Mouse (Mus musculus) olfactory bulb, adult 2 months (tissue): ENCODE measurements around the gene Plxnc1. TPM values are rescaled to one million over a fixed set of nuclear protein-coding genes. Genes with fewer than 3 reads are reported as not detected.
A peak's percentile ranks its signal among the peaks of the same experiment; 100 is the strongest.

Experiments
- H3K27ac ChIP-seq: fragments of 200-500 bp; 2 replicates; pipeline ENCODE4 v1.5.1; 2012; ENCODE audit warnings: low read depth, low read length; ENCODE audit not compliant: insufficient read depth
- H3K4me1 ChIP-seq: fragments of 200-500 bp; 2 replicates; pipeline ENCODE4 v1.6.1; 2012; ENCODE audit warnings: low read length; ENCODE audit not compliant: control insufficient read depth, insufficient read depth
- H3K4me3 ChIP-seq: fragments of 200-500 bp; 2 replicates; pipeline ENCODE4 v1.5.1; 2012; ENCODE audit warnings: mild to moderate bottlenecking, low read depth, low read length, moderate library complexity; ENCODE audit not compliant: insufficient read depth
- CTCF ChIP-seq: fragments of 200-500 bp; IDR thresholded peaks from 2 replicates; pipeline ENCODE4 v1.5.1; 2012; ENCODE audit warnings: low read depth, mild to moderate bottlenecking, low read length, moderate library complexity; ENCODE audit not compliant: insufficient read depth
- POLR2A ChIP-seq: fragments of 200-500 bp; IDR thresholded peaks from 2 replicates; pipeline ENCODE4 v1.6.1; 2012; ENCODE audit warnings: mild to moderate bottlenecking, low read depth, low read length, moderate library complexity; ENCODE audit not compliant: insufficient read depth
- WGBS: fragments of 180-500 bp; shearing (Covaris S2); methylation state at CpG from one replicate; pipeline ENCODE4 v1.1.7; 2018; 5-methylcytosine and 5-hydroxymethylcytosine counted together
- polyA plus RNA-seq: library from polyadenylated mRNA; stranded (reverse); fragments of >200 nt; gene quantifications from 2 replicates; pipeline ENCODE4 v1.2.4, GENCODE M21; 2012; ENCODE audit warnings: low replicate concordance; ENCODE audit not compliant: missing spikeins, insufficient read depth, insufficient read length

Gene Plxnc1
- polyA plus RNA-seq, 1 experiment = not detected

DNA sequence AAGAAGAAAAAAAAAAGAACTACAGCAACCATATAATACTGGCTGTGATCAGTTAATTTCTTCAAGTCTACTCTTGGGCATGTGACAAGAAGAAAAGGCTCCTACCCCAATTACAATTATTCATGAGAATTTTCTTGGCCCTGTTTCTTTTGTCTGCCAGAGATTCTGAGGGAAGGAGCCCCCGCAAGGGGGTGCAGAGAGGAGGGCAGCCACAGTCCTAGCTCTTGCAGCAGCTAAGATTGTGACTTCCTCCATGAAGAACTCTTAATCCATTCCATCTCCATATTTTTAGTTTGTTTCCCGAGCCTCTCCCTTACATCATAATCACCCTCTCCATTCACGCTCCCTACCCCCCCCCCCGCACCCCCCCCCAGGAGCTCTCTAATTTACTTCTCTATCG lies 39.4 kb downstream of the Plxnc1 start:
- 1% methylated on average over 4 of the region's 5 CpGs for WGBS
- no peak overlapping the region for H3K4me3 ChIP-seq
- TF ChIP-seq POLR2A = no peak
- TF ChIP-seq CTCF = no peak
- peak overlapping the region; percentile 89 for H3K27ac ChIP-seq
- H3K4me1 ChIP-seq = peaks cover 18% of the 10 kb centered on the region

DNA sequence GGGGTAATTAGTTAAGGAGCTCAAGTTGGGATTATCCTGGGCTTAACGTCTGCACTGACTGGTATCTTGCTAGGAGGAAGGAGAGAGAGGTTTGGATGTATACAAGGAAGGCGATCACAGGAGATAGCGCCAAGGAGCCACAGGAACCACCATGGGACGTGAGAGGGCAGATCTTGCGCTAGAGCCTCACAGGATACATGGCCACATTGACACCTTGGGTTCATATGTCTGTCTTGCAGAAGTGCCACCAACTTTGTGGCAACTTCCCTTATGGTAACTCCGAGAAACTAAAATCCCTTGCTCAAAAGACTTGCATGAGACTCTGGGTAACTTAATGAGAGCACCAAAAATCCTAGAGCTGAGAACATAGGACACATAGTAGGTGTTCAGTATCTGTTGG lies 47.7 kb downstream of the Plxnc1 start:
- no peak overlapping the region for H3K4me3 ChIP-seq
- H3K4me1 ChIP-seq = peaks cover 17% of the 10 kb centered on the region
- no peak overlapping the region for H3K27ac ChIP-seq
- TF ChIP-seq CTCF (no peak), POLR2A (no peak)
- 96% methylated on average over 6 of the region's 6 CpGs for WGBS

DNA sequence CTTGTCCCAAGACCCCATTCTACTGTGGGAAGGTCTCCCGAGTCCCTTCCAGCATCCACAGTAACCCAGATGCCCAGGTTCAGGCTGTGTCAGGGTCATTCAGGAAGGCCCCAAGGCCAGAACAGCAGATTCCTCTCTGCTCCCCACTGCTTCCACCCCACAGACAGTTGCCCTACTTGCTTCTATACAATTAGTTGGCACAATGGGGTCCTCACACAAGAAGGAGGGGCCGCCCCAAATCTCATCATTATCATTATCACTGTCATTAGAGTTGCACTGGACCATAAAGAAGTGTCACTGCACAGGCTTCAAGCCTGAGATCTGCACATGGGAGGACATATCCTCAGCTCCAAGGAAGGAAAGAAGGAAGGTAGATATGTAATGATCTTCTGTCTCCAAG lies 48.3 kb downstream of the Plxnc1 start:
- no peak for TF ChIP-seq POLR2A
- no peak for TF ChIP-seq CTCF
- Histone ChIP-seq H3K4me1 (peaks cover 18% of the 10 kb centered on the region), H3K4me3 (no peak overlapping the region), H3K27ac (no peak overlapping the region)
- WGBS = 86% methylated on average over 2 of the region's 2 CpGs

DNA sequence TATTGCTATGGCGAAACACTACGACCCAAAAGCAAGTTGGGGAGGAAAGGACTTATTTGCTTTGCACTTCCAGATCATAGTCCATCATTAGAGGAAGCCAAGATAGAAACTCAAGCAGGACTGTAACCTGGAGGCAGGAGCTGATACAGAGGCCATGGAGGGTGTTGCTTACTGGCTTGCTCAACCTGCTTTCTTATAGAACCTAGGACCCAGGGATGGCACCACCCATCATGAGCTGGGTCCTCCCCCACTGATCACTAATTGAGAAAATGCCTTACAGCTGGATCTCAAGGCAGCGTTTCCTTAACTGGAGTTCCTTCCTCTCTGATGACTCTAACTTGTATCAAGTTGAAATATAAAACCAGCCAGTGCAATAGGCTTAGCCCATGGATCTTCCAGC lies 48.8 kb downstream of the Plxnc1 start:
- H3K4me3 ChIP-seq = no peak overlapping the region
- WGBS = 91% methylated on average over 3 of the region's 3 CpGs
- H3K27ac ChIP-seq = no peak overlapping the region
- TF ChIP-seq CTCF (no peak), POLR2A (no peak)
- H3K4me1 ChIP-seq = peaks cover 16% of the 10 kb centered on the region

DNA sequence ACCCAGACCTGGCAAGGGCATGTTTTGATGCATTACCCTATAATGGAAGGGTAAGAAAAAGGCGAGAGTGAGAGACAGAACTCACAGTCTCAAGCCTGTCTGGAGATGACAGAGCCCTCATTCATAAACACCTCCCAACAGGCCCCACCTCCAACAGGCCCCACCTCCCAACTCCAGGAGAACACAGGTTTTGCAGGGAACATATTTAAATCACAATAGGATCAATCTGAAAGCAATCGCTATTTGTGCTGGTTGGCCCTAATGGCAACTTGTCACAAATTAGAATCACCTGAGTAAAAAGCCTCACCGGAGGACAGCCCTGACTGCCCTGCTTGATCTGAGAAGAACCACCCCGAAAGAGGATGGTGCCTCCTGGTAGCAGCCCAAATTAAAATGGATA lies 54.9 kb downstream of the Plxnc1 start:
- TF ChIP-seq CTCF (no peak), POLR2A (no peak)
- H3K4me3 ChIP-seq = no peak overlapping the region
- 76% methylated on average over 4 of the region's 4 CpGs for WGBS
- H3K27ac ChIP-seq = no peak overlapping the region
- 0 out of 2 replicates have a peak, but pooled peaks cover 4% of the 10 kb centered on the region for H3K4me1 ChIP-seq

DNA sequence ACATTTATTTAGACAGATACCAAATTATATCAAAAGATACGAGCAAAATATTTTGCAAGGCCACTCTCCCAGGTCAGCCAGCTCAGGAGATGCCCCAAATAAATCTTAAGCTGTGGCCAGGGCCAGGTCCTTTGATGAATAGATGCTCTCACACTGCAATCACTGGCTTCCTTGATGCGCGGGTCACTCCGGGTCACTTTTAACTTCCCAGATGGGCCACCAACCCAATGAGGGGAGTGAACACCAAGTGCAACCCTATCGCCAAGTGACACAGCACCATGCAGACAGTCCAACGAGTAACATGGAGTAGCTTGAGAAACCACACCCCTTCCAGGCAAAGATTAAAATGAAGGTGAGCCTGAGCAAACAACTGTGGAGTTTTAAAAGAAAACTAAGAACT lies 61.4 kb downstream of the Plxnc1 start:
- Histone ChIP-seq H3K27ac (no peak overlapping the region), H3K4me3 (no peak overlapping the region), H3K4me1 (no peaks in the 10 kb centered on the region)
- TF ChIP-seq POLR2A (no peak), CTCF (no peak)
- WGBS = 92% methylated on average over 6 of the region's 6 CpGs

DNA sequence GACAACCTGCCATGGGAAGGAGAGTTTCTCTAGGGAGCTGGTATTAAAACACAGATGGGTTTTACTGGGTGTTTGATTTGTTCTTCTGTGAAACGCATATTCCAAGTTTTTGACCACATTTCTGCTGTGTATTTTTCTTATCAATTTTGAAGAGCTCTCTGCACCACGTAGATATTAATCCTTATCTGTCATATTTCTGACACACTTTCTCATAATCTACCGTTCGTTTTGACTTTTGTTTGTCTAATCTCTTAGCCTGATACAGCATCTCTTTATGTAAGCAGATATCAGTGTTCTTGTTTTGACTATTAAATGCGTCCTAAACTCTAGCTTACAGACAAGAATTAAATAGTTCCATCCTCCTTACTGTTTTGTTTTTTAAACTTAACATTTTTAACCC lies 73.1 kb downstream of the Plxnc1 start:
- 84% methylated on average over 5 of the region's 5 CpGs for WGBS
- Histone ChIP-seq H3K4me3 (no peak overlapping the region), H3K4me1 (no peaks in the 10 kb centered on the region), H3K27ac (no peak overlapping the region)
- no peak for TF ChIP-seq POLR2A
- no peak for TF ChIP-seq CTCF

DNA sequence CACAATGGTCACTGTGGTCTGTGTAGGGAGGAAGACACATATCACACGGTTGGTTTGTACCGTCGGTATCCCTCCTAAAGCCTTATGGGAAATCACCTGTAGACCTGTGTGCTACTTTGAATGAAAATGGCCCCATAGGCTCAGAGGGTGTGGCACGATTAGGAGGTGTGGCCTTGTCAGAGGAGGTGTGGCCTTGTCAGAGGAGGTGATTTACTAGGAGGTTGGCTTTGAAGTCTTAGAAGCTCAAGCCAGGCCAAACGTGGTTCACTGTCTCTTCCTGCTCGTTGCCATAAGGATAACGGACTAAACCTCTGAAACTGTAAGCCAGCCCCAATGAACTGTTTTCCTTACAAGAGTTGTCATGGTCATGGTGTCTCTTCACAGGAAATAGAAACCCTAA lies 73.5 kb downstream of the Plxnc1 start:
- H3K4me3 ChIP-seq = no peak overlapping the region
- no peak overlapping the region for H3K27ac ChIP-seq
- 94% methylated on average over 7 of the region's 7 CpGs for WGBS
- no peaks in the 10 kb centered on the region for H3K4me1 ChIP-seq
- TF ChIP-seq POLR2A (no peak), CTCF (no peak)

DNA sequence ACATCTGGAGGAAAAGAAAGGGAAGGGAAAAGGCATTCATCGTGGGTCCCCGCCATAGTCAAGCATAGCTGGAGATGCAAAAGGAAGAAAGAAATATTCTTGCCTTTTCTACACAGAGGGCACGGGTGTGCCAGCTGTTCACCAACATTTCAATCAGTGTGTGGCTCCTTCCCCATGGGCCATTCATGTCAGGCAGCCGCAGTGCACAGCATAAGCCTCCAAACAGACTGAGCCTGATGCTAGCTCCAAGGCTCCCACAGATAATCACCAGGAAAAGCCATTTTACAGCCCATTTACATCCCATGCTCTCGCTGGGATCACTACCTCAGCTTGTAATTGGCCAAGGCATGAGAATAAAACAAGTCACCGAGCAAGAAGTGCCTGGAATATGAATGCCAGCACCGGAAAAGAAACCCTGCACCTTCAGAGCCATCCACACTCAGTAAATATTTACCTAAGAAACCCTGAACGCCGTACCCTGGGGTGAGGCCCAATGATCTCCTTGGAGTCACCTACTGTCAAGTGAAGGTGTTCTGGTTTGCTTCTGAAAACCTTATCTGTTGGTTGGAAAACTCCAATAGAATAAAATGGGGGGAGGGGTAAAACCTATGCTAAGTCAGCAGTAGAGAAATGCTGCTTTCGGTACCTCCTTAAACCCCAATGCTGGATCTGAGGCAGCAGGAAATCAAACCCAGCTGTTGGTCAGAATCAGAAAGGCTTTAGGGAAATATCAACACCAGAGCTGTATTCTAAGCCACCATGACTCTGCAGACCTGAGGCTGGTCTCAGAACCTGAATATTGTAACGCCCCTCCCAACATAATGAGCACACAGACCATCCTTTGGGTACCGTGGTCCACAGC lies 77.4 kb downstream of the Plxnc1 start:
- no peak overlapping the region for H3K27ac ChIP-seq
- no peaks in the 10 kb centered on the region for H3K4me1 ChIP-seq
- TF ChIP-seq POLR2A (no peak), CTCF (no peak)
- 84% methylated on average over 12 of the region's 12 CpGs for WGBS
- no peak overlapping the region for H3K4me3 ChIP-seq

DNA sequence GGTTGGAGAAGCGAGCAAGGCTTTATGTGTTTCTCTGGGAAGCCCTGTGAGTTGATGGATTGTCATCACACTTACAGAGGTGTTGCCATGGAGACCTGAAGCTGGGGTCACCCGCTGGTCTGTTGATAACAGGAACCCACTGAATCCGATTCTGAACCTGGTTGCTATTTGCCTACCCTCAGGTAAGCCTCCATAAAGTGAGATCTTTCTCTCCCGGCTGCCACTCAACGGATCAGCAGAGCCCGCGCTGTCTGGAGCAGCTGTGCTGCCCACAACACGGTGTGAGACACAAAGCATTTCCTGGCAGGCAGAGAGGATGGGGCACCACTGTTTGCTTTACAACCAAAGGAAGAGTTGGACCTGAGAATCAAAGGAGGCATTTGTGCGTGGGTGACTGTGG lies 79.4 kb downstream of the Plxnc1 start:
- no peak overlapping the region for H3K27ac ChIP-seq
- H3K4me1 ChIP-seq = no peaks in the 10 kb centered on the region
- H3K4me3 ChIP-seq = no peak overlapping the region
- 72% methylated on average over 9 of the region's 9 CpGs for WGBS
- TF ChIP-seq CTCF (no peak), POLR2A (no peak)
